Mouse (Mus musculus): ENCODE results near the gene Kdm2a. TPM values are rescaled to one million over a fixed set of nuclear protein-coding genes. Genes with fewer than 3 reads are reported as not detected.
A peak's percentile ranks its signal among the peaks of the same experiment; 100 is the strongest.

The Kdm2a gene
- polyA plus RNA-seq, 1 experiment: 20.3 TPM

DNA sequence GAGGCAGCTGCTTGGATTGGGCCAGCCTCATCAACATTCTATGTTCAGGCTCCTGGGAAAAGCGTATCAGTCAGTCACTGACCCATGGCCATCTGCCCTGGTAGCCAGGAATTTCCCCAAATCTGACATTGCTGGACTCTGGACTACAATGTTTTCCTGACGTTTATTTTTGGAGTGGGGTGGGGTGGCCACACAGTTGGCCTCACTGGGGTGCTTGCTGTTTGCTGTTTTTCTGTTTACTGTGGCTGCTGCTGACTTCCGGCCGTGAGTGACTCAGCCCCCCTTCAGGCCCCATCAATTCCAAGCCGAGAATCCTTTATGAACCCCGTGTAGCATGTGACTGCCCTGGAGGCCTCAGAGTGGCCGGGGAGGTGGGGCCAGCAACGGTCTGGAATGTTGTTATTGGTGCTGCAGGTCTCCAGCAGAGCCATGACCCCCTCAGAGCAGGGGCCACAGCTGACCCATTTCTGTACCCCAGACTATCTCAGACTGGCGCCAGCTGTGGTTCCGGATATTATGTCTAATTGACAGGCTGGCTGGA, 43.6 kb upstream of the Kdm2a start:
- no peak for TF ChIP-seq POLR2AphosphoS2 (IDR thresholded peaks at IDR 0.05; ENCODE audit: insufficient read length, low read depth)
- no peak for TF ChIP-seq TCF3 (IDR thresholded peaks at IDR 0.05; ENCODE audit: insufficient read length, low read depth)
- TF ChIP-seq POLR2A (IDR thresholded peaks at IDR 0.05; ENCODE audit: insufficient read length, low read depth): peak; percentile 9
- peak in 2 of 3 experiments; percentile 7 to 65 for TF ChIP-seq MYOD1 (IDR thresholded peaks at IDR 0.05; ENCODE audit: control insufficient read depth in 1 of 3, insufficient read length in 2 of 3, low read depth in 2 of 3)
- TF ChIP-seq TCF12 (IDR thresholded peaks at IDR 0.05; ENCODE audit: insufficient read depth, poor library complexity, severe bottlenecking): no peak
- TF ChIP-seq CEBPB (IDR thresholded peaks at IDR 0.05; ENCODE audit: insufficient read depth, poor library complexity, severe bottlenecking): no peak
- no peak for TF ChIP-seq SRF (IDR thresholded peaks at IDR 0.05; ENCODE audit: control insufficient read depth, insufficient read length, low read depth)
- peak; percentile 71 for TF ChIP-seq USF1 (IDR thresholded peaks at IDR 0.05; ENCODE audit: low read depth)
- no peak for TF ChIP-seq E2F4 (IDR thresholded peaks at IDR 0.05; ENCODE audit: insufficient read depth)
- TF ChIP-seq REST (IDR thresholded peaks at IDR 0.05; ENCODE audit: insufficient read depth, insufficient read length): no peak
- TF ChIP-seq MAX (IDR thresholded peaks at IDR 0.05; ENCODE audit: low read depth): no peak
- TF ChIP-seq MYOG (IDR thresholded peaks at IDR 0.05; ENCODE audit: control insufficient read depth in 1 of 3, insufficient read depth in 1 of 3, insufficient read length in 2 of 3, low read depth in 2 of 3): peak in 1 of 3 experiments; percentile 32
- peak overlapping the region; percentile 93 for H3K4me2 ChIP-seq (ENCODE audit: low read depth)

DNA sequence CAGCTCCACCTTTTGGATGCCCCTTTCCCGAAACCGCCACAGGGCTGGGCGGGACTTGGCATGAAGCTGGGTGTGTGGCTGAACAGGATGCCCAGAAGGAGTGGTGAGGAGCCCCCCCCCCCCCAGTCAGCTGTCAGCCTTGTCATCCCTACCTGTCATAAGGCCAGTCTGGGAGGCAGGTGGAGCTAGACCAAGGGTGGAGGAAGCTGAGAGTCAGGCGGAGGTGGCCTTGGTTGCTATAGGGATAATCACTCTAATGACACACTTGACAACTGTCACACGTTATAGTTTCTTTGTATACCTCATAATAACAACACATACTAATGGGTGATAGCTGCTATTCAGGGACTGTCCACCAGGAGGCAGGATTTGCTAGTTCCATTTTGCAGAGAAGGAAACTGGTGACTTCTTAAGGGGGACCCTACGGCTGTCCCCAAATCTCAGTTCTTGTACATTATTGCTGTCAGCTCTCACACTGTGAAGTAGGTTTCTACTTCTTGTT, 43.1 kb upstream of the Kdm2a start:
- Histone ChIP-seq H3K4me3 (peak overlapping the region; percentile 77), H3K79me2 (ENCODE audit: control insufficient read depth, insufficient read depth) (peaks cover 11% of the 10 kb centered on the region), H3K27me3 (ENCODE audit: control insufficient read depth, insufficient read depth, insufficient read length) (no peaks in the 10 kb centered on the region), H3K36me3 (ENCODE audit: control insufficient read depth, insufficient read depth) (no peaks in the 10 kb centered on the region), H3K4me2 (ENCODE audit: low read depth) (peak overlapping the region; percentile 93), H3ac (ENCODE audit: control insufficient read depth, insufficient read length) (no peak overlapping the region)
- TF ChIP-seq USF1 (IDR thresholded peaks at IDR 0.05; ENCODE audit: low read depth): no peak
- no peak for TF ChIP-seq REST (IDR thresholded peaks at IDR 0.05; ENCODE audit: insufficient read depth, insufficient read length)
- no peak for TF ChIP-seq POLR2AphosphoS2 (IDR thresholded peaks at IDR 0.05; ENCODE audit: insufficient read length, low read depth)
- TF ChIP-seq TCF12 (IDR thresholded peaks at IDR 0.05; ENCODE audit: insufficient read depth, poor library complexity, severe bottlenecking): peak; percentile 50
- no peak for TF ChIP-seq CEBPB (IDR thresholded peaks at IDR 0.05; ENCODE audit: insufficient read depth, poor library complexity, severe bottlenecking)
- no peak for TF ChIP-seq SRF (IDR thresholded peaks at IDR 0.05; ENCODE audit: control insufficient read depth, insufficient read length, low read depth)
- TF ChIP-seq E2F4 (IDR thresholded peaks at IDR 0.05; ENCODE audit: insufficient read depth): no peak
- TF ChIP-seq TCF3 (IDR thresholded peaks at IDR 0.05; ENCODE audit: insufficient read length, low read depth): peak; percentile 60
- peak in 2 of 3 experiments; percentile 76 to 93 for TF ChIP-seq MYOG (IDR thresholded peaks at IDR 0.05; ENCODE audit: control insufficient read depth in 1 of 3, insufficient read depth in 1 of 3, insufficient read length in 2 of 3, low read depth in 2 of 3)
- TF ChIP-seq MAX (IDR thresholded peaks at IDR 0.05; ENCODE audit: low read depth): no peak
- peak; percentile 79 to 99 (median 94) for TF ChIP-seq MYOD1 (IDR thresholded peaks at IDR 0.05; ENCODE audit: control insufficient read depth in 1 of 3, insufficient read length in 2 of 3, low read depth in 2 of 3)
- no peak for TF ChIP-seq POLR2A (IDR thresholded peaks at IDR 0.05; ENCODE audit: insufficient read length, low read depth)

More for the DNA sequence above, 43.6 kb upstream of the Kdm2a start:
- Histone ChIP-seq H3K36me3 (ENCODE audit: control insufficient read depth, insufficient read depth) (peaks cover 3% of the 10 kb centered on the region), H3K79me2 (ENCODE audit: control insufficient read depth, insufficient read depth) (peaks cover 11% of the 10 kb centered on the region), H3K27me3 (ENCODE audit: control insufficient read depth, insufficient read depth, insufficient read length) (no peaks in the 10 kb centered on the region), H3K4me3 (peak overlapping the region; percentile 77), H3ac (ENCODE audit: control insufficient read depth, insufficient read length) (no peak overlapping the region)

DNA sequence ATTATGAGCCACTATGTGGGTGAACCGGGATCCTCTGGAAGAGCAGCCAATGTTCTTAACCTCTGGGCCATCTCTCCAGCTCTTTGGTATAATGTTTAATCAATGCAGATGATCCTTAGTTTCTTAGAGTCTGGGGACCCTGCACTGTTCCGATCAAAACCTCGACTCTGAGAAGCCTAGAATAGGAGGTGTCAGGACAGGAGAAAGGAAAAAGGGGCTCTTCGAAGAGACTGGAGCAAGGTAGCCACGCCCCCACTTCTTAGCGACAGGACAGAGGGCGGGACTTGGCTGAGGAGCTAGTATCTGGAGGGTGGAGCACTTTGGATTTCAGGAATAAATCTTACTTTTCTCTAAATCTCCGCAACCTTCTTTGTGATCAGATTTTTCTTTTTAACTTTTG, 42.1 kb upstream of the Kdm2a start:
- H3K4me2 ChIP-seq (ENCODE audit: low read depth): peak overlapping the region; percentile 93

DNA sequence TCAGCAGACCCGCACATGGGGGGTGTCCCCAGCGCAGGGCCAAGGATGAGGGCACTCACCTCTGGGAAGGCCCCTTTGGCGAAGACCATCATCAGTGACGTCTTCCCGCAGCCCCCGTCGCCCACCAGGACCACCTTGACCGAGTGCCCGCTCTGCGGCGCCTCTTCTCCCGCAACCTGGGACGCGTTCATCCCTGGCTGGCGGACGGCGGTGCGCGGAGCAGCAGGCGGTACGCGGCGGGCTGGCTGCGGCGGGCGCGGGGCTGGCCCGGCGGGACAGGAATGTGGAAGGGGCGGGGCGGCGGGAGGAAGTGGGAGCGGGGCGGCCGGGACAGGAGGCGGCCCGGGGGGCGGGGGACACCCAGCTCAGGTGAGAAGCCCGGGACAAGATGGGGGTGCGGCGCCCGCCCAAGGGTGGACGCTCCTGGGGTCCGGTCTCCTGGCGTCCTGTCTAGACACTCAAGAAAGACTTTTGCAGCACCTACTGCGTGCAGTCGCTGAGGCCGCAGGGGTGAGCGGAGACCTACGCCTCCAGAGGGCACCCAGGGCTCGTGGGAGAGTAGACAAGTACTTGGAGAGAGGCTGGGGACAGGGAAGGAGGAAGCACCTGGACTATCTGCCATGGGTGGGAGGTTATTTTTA, 41.2 kb upstream of the Kdm2a start, which contains the start of gene Rhod:
TSS of gene Rhod (minus strand) at position 272 of the 641 bp plus-strand sequence.
- no peak for TF ChIP-seq SRF (IDR thresholded peaks at IDR 0.05; ENCODE audit: control insufficient read depth, insufficient read length, low read depth)
- no peak for TF ChIP-seq REST (IDR thresholded peaks at IDR 0.05; ENCODE audit: insufficient read depth, insufficient read length)
- no peak for TF ChIP-seq TCF3 (IDR thresholded peaks at IDR 0.05; ENCODE audit: insufficient read length, low read depth)
- TF ChIP-seq MYOG (IDR thresholded peaks at IDR 0.05; ENCODE audit: control insufficient read depth in 1 of 3, insufficient read depth in 1 of 3, insufficient read length in 2 of 3, low read depth in 2 of 3): peak in 1 of 3 experiments; percentile 38
- TF ChIP-seq CEBPB (IDR thresholded peaks at IDR 0.05; ENCODE audit: insufficient read depth, poor library complexity, severe bottlenecking): no peak
- no peak for TF ChIP-seq POLR2AphosphoS2 (IDR thresholded peaks at IDR 0.05; ENCODE audit: insufficient read length, low read depth)
- peak; percentile 79 for TF ChIP-seq POLR2A (IDR thresholded peaks at IDR 0.05; ENCODE audit: insufficient read length, low read depth)
- TF ChIP-seq MYOD1 (IDR thresholded peaks at IDR 0.05; ENCODE audit: control insufficient read depth in 1 of 3, insufficient read length in 2 of 3, low read depth in 2 of 3): peak in 1 of 3 experiments; percentile 36
- TF ChIP-seq USF1 (IDR thresholded peaks at IDR 0.05; ENCODE audit: low read depth): no peak
- no peak for TF ChIP-seq E2F4 (IDR thresholded peaks at IDR 0.05; ENCODE audit: insufficient read depth)
- no peak for TF ChIP-seq MAX (IDR thresholded peaks at IDR 0.05; ENCODE audit: low read depth)
- TF ChIP-seq TCF12 (IDR thresholded peaks at IDR 0.05; ENCODE audit: insufficient read depth, poor library complexity, severe bottlenecking): no peak
- Histone ChIP-seq H3K36me3 (ENCODE audit: control insufficient read depth, insufficient read depth) (no peaks in the 10 kb centered on the region), H3K4me2 (ENCODE audit: low read depth) (peak within 1 kb of the TSS; percentile 93)

More for the DNA sequence above, 42.1 kb upstream of the Kdm2a start:
- no peaks in the 10 kb centered on the region for H3K27me3 ChIP-seq (ENCODE audit: control insufficient read depth, insufficient read depth, insufficient read length)
- TF ChIP-seq REST (IDR thresholded peaks at IDR 0.05; ENCODE audit: insufficient read depth, insufficient read length) (no peak), MYOG (IDR thresholded peaks at IDR 0.05; ENCODE audit: control insufficient read depth in 1 of 3, insufficient read depth in 1 of 3, insufficient read length in 2 of 3, low read depth in 2 of 3) (no peak), TCF12 (IDR thresholded peaks at IDR 0.05; ENCODE audit: insufficient read depth, poor library complexity, severe bottlenecking) (no peak), MAX (IDR thresholded peaks at IDR 0.05; ENCODE audit: low read depth) (no peak), POLR2AphosphoS2 (IDR thresholded peaks at IDR 0.05; ENCODE audit: insufficient read length, low read depth) (no peak), USF1 (IDR thresholded peaks at IDR 0.05; ENCODE audit: low read depth) (no peak), CEBPB (IDR thresholded peaks at IDR 0.05; ENCODE audit: insufficient read depth, poor library complexity, severe bottlenecking) (no peak), SRF (IDR thresholded peaks at IDR 0.05; ENCODE audit: control insufficient read depth, insufficient read length, low read depth) (no peak), TCF3 (IDR thresholded peaks at IDR 0.05; ENCODE audit: insufficient read length, low read depth) (no peak), MYOD1 (IDR thresholded peaks at IDR 0.05; ENCODE audit: control insufficient read depth in 1 of 3, insufficient read length in 2 of 3, low read depth in 2 of 3) (no peak), POLR2A (IDR thresholded peaks at IDR 0.05; ENCODE audit: insufficient read length, low read depth) (no peak)
- no peak overlapping the region for H3ac ChIP-seq (ENCODE audit: control insufficient read depth, insufficient read length)
- H3K36me3 ChIP-seq (ENCODE audit: control insufficient read depth, insufficient read depth): no peaks in the 10 kb centered on the region
- H3K79me2 ChIP-seq (ENCODE audit: control insufficient read depth, insufficient read depth): peaks cover 16% of the 10 kb centered on the region
- H3K4me3 ChIP-seq: peak overlapping the region; percentile 77

More for the DNA sequence above, 41.2 kb upstream of the Kdm2a start, which contains the start of gene Rhod:
- peak within 1 kb of the TSS; percentile 77 for H3K4me3 ChIP-seq
- no peaks in the 10 kb centered on the region for H3K27me3 ChIP-seq (ENCODE audit: control insufficient read depth, insufficient read depth, insufficient read length)
- H3ac ChIP-seq (ENCODE audit: control insufficient read depth, insufficient read length): peak within 1 kb of the TSS; percentile 16
- peaks cover 16% of the 10 kb centered on the region for H3K79me2 ChIP-seq (ENCODE audit: control insufficient read depth, insufficient read depth)

Data from myocyte (in vitro differentiated cells).